Mouse (Mus musculus) spleen, adult 2 months (tissue): ENCODE results near the gene Fut7.

Experiments used
- CTCF ChIP-seq: fragments of 200-500 bp; IDR thresholded peaks from 2 replicates; pipeline ENCODE4 v1.5.1; 2011; ENCODE audit warnings: mild to moderate bottlenecking, inconsistent platforms; ENCODE audit not compliant: insufficient read depth, insufficient read length, insufficient replicate concordance; ENCODE audit errors: extremely low read depth
- POLR2A ChIP-seq: fragments of 200-500 bp; IDR thresholded peaks from 2 replicates; pipeline ENCODE4 v1.6.1; 2011; ENCODE audit warnings: low read depth, low read length, inconsistent platforms

DNA sequence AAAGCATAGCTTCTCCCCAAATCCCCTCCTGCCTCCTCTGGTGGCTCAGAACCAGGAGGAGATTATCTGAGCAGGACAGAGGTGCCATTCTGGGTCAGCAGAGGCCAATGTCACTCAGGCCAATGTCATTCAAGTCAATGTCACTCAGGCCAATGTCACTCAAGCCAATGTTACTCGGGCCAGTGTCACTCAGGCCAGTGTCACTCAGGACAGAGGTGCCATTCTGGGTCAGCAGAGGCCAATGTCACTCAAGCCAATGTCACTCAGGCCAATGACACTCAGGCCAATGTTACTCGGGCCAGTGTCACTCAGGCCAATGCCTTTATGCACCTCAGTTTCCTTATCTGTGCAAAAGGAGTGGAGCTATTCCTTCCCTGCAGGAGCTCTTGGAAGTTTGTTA, 49.5 kb downstream of the Fut7 start:
- TF ChIP-seq CTCF (no peak), POLR2A (no peak)
